22 mouse cellular contexts compared by ENCODE assay signal in the genomic region with DNA sequence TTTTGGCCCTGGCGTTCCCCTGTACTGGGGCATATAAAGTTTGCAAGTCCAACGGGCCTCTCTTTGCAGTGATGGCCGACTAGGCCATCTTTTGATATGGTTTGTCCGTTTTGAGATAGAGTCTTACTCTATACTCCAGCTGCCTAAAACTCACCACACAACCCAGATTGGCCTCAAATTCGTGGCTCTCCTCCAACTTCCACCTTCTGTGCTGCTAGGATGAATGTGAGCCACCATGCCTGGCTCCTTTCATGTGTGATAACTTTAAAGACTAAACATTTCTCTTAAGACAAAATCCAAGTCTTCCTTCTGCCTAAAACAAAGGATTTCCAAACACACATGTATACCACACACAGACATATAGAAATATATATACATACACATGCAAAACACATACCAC.
DNase-seq lines count a peak whose midpoint lies in the region; ATAC-seq lines count a peak whose summit lies in the region.
"Had no signal": no experiment of that assay in that cellular context is flagged by ENCODE, and none has a peak within 500 bp of the region (broad histone marks: within the 10 kb centered on the region; RNA-seq: fewer than 3 reads in every experiment).

No protein-coding gene starts in this region.

- no peak overlapping the region for H3K27ac ChIP-seq in midbrain, embryonic 11.5 days (ENCODE audit: low read depth, low read length)
- no peak overlapping the region for H3K27ac ChIP-seq in midbrain, embryonic 13.5 days
- H3K27ac ChIP-seq: gastrocnemius, adult 2 months; hindbrain, embryonic 10.5 days; left cerebral cortex, adult 2 months; midbrain, embryonic 10.5 days; neural tube, embryonic 15.5 days; stomach, postnatal 0 days had no signal

- H3K4me2 ChIP-seq in midbrain, embryonic 11.5 days = no peak overlapping the region
- no peak overlapping the region for H3K4me2 ChIP-seq in midbrain, embryonic 13.5 days (replicated peaks)
- H3K4me2 ChIP-seq: neural tube, embryonic 15.5 days had no signal

- WGBS in midbrain, embryonic 11.5 days = 80% methylated on average over 5 of the region's 5 CpGs
- 91% methylated on average over 5 of the region's 5 CpGs for WGBS in midbrain, embryonic 13.5 days

- H3K36me3 ChIP-seq in midbrain, embryonic 11.5 days (ENCODE audit: control insufficient read depth, insufficient read depth, low read length) = no peaks in the 10 kb centered on the region
- no peaks in the 10 kb centered on the region for H3K36me3 ChIP-seq in midbrain, embryonic 13.5 days
- H3K36me3 ChIP-seq: hindbrain, embryonic 10.5 days; midbrain, embryonic 10.5 days; neural tube, embryonic 15.5 days had no signal

- H3K27me3 ChIP-seq in midbrain, embryonic 11.5 days (ENCODE audit: control insufficient read depth, insufficient read depth, low read length) = no peaks in the 10 kb centered on the region; the same call in 1 of the 2 replicates
- 0 out of 2 replicates have a peak, but pooled peaks cover 2% of the 10 kb centered on the region for H3K27me3 ChIP-seq in midbrain, embryonic 13.5 days
- H3K27me3 ChIP-seq: CH12.LX; neural tube, embryonic 15.5 days had no signal

- no peak overlapping the region for H3K4me3 ChIP-seq in midbrain, embryonic 11.5 days (ENCODE audit: low read depth, low read length)
- no peak overlapping the region for H3K4me3 ChIP-seq in midbrain, embryonic 13.5 days (replicated peaks)
- H3K4me3 ChIP-seq: gastrocnemius, adult 2 months; hindbrain, embryonic 10.5 days; left cerebral cortex, adult 2 months; midbrain, embryonic 10.5 days; myocyte; neural tube, embryonic 15.5 days had no signal

- no peak overlapping the region for H3K9ac ChIP-seq in midbrain, embryonic 11.5 days (ENCODE audit: low read length)
- H3K9ac ChIP-seq in midbrain, embryonic 13.5 days (replicated peaks) = no peak overlapping the region
- H3K9ac ChIP-seq: liver, postnatal 0 days; neural tube, embryonic 15.5 days had no signal

- no peak for ATAC-seq in cerebellum, adult (ENCODE audit: insufficient number of reproducible peaks, low FRiP score, low TSS enrichment)
- ATAC-seq in midbrain, embryonic 11.5 days (ENCODE audit: low FRiP score) = no peak
- no peak for ATAC-seq in midbrain, embryonic 13.5 days
- no peak for ATAC-seq in inflammation-experienced regulatory T-cells, adult 6 months
- ATAC-seq: liver, postnatal 0 days had no signal

- DNase-seq in cerebellum, postnatal 14 days = peak; percentile 53 to 55
- DNase-seq in midbrain, embryonic 11.5 days (ENCODE audit: low spot score, missing footprints) = peak; percentile 10
- peak; percentile 77 for DNase-seq in right cerebral cortex, adult 18-20 months
- DNase-seq in B cell, adult 2 months = no peak
- no peak for DNase-seq in testis, postnatal 14 days (ENCODE audit: low spot score)
- DNase-seq: cerebellum, adult 18-20 months; gastrocnemius, adult 2 months; kidney, adult 9 months; kidney, postnatal 36 days; liver; liver, postnatal 0 days; lung, postnatal 4 days had no signal

- H3K4me1 ChIP-seq in midbrain, embryonic 11.5 days (ENCODE audit: control insufficient read depth, insufficient read depth, low read length) = no peaks in the 10 kb centered on the region
- H3K4me1 ChIP-seq in midbrain, embryonic 13.5 days (replicated peaks) = peaks cover 36% of the 10 kb centered on the region

- no peaks in the 10 kb centered on the region for H3K9me3 ChIP-seq in midbrain, embryonic 11.5 days (ENCODE audit: control insufficient read depth, low read length)
- H3K9me3 ChIP-seq in midbrain, embryonic 13.5 days = no peaks in the 10 kb centered on the region
- H3K9me3 ChIP-seq: hindbrain, embryonic 10.5 days; midbrain, embryonic 10.5 days; neural tube, embryonic 15.5 days had no signal

Comparison
In these comparisons a context has a peak if more than half of its experiments do, and no peak if none do; other contexts are left out.
1. DNase-seq: peak in cerebellum, postnatal 14 days (2 of 2), midbrain, embryonic 11.5 days (single experiment) and right cerebral cortex, adult 18-20 months (single experiment); none in B cell, adult 2 months (0 of 2) and testis, postnatal 14 days (single experiment).